Mouse (Mus musculus): ENCODE measurements around the gene Gpr45.

DNA sequence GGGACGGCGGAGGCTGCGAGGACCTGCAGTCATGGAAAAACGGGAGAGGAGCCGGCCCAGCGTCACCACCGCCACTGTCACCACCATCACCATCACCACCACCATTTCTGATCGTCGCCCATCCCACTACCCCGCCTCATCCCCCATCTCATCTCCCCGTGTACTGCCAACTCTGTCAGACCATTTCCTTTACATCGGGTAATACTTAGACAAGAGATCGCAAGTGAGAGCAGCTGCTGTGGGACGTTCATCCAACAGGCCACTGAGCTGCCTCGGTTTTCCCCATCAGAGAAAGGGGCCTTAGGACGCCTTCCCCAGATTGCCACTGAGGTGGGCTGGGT, 780 bp downstream of the Gpr45 start:
- TF ChIP-seq MAX (IDR thresholded peaks at IDR 0.05; ENCODE audit: low read depth) = no peak
- no peak for TF ChIP-seq POLR2A (IDR thresholded peaks at IDR 0.05; ENCODE audit: insufficient read length, low read depth)
- TF ChIP-seq CEBPB (IDR thresholded peaks at IDR 0.05; ENCODE audit: insufficient read depth, poor library complexity, severe bottlenecking) = no peak
- no peak for TF ChIP-seq TCF3 (IDR thresholded peaks at IDR 0.05; ENCODE audit: insufficient read length, low read depth)
- TF ChIP-seq POLR2AphosphoS2 (IDR thresholded peaks at IDR 0.05; ENCODE audit: insufficient read length, low read depth) = no peak
- no peak for TF ChIP-seq TCF12 (IDR thresholded peaks at IDR 0.05; ENCODE audit: insufficient read depth, poor library complexity, severe bottlenecking)

Measured in myocyte (in vitro differentiated cells).